Mouse (Mus musculus): ENCODE results near the gene Hist1h1c.

GRCm38 (mm10) chr13:23747892-23748288 is 9.3 kb downstream of the Hist1h1c start:
- no peak for TF ChIP-seq ZC3H11A (IDR thresholded peaks at IDR 0.05; ENCODE audit: borderline replicate concordance, low read depth, low read length)
- TF ChIP-seq MAFK (IDR thresholded peaks at IDR 0.05; ENCODE audit: insufficient read depth, low read depth, low read length): no peak
- no peak for TF ChIP-seq ZNF384 (IDR thresholded peaks at IDR 0.05; ENCODE audit: low read depth, low read length)
